Mouse (Mus musculus): ENCODE data around the gene Hexim2.

GRCm38 (mm10) chr11:103103621-103104020 is 28.6 kb upstream of the Hexim2 start:
- TF ChIP-seq CTCF (IDR thresholded peaks at IDR 0.05; ENCODE audit: low read depth): no peak
- no peak for TF ChIP-seq EP300 (IDR thresholded peaks at IDR 0.05; ENCODE audit: low read depth)

Data from liver, postnatal 0 days (tissue).